Mouse (Mus musculus) lung, postnatal 0 days (tissue): Measurements from ENCODE around the gene Mrpl57.

Experiments used
- CTCF ChIP-seq: IDR thresholded peaks from 2 replicates; pipeline ENCODE4 v1.5.1; 2016; ENCODE audit warnings: antibody characterized with exemption, mild to moderate bottlenecking
- EP300 ChIP-seq: IDR thresholded peaks from 2 replicates; pipeline ENCODE4 v1.6.1; 2016; ENCODE audit warnings: antibody characterized with exemption, mild to moderate bottlenecking, control low read depth

- TF ChIP-seq CTCF (no peak), EP300 (no peak)
Observed at GRCm38 (mm10) chr14:57803731-57804130, 22.3 kb upstream of the Mrpl57 start.
